Mouse (Mus musculus) urinary bladder, postnatal 36 days (tissue): ENCODE measurements around the gene Ccsap.

Source experiments
- DNase-seq, 2 experiments: peaks; one replicate each; pipeline ENCODE4 v3.0.0; 2022; ENCODE audit warnings: low spot score in 2 of 2, mixed read lengths in 1 of 2

Gene Ccsap

DNA sequence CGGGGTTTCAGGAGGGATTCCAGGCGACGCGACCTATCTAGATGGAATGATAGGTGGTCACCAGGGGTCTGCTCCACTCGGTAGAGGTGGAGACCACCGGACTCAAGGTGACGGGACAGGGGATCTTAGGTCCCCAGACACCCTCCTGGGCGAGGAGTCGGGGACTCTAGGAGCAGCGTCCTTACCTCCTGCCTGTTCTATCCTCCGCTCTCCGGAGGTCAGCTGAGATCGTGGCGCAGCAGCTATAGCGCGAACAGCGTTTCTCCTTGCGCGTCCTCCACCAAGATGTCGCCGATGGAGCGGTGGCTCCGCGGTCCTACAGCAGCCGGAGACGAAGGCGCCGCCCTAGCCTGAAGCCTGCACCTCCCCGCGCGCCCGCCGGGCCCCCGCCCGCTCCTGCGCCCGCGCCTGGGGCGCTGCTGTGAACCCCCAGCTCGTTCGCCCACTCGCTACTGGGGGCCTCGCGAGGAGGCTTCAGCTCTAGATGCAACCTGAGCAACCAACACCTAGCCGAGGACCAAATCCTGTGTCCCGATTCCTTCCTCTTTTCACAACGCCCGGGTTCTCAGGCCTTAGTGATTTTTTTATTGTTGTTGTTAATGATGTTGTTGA lies at the start of gene Ccsap:
TSS of gene Ccsap (minus strand) at position 562 of the 612 bp plus-strand sequence.
- peak; percentile 31 to 38 for DNase-seq

DNA sequence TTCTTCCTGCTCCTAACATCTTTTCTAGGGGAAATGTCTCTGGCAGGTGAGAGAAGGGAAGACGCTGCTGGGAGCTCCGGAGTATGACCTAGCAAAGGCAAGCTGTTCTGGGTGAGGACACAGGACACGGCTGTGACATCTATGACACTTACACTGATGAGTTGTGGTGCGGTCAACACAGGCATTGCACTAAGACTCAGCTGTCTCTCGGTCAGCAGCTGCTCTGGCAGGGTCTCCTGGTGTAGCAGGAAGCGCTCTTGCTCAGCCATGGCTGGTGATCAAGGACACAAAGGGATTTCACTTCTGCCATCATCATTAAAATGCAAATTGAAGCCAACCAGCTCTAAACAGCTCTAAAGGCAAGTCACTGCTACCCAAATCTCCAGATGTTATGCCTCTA lies 47.6 kb upstream of the Ccsap start:
- DNase-seq = no peak

DNA sequence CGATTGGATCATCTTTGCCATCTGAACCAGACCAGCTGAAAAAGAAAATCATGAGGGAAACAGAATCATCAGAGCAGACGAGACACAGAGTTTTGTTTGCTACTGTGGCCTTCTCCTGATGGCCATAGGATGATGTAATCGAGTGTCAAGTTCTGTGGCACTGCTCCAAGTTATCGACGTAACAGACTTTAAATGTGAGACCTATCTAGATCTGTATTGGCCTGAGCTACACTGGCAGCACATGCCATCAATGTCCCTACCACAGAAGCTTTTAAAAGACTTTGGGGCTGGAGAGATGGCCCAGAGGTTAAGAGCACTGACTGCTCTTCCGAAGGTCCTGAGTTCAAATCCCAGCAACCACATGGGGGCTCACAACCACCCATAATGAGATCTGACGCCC lies 42.6 kb upstream of the Ccsap start:
- no peak for DNase-seq

DNA sequence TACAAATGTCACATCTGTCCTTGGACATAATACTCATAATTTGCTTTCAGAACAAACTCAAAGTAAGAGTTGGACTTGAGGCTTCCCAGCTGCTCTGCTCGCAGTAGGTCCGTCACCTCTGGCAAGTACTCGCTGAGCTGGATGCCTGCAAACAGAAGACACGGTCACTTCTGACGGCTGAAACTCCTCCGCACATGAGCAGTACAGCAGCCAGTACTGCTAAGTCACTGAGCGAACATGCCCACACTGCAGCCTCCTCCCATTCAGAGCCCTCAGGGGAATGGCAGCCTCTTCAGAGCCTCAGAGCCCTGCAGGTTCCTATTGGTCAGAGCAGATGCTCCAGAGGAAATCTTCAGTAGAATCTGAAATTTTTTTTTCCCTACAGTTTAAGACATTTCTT lies 39.4 kb upstream of the Ccsap start:
- no peak for DNase-seq

DNA sequence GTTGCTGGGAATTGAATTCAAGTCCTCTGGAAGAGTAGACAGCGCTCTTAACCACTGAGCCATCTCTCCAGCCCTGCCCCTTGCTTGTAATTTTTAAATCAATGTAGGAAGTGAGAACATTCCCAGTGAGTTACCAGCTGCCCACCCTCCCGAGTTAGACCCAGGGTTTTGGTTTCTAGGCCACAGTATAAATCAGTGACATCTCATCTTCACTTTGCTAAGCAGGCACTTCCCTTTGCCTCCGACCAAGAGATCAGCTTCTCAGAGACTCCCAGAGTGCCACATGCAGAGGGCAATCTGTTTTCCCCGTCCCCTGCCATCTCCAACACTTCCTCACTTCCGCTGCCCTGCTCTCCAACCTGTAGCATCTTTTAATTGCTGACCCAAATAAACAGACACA lies 38.6 kb upstream of the Ccsap start:
- DNase-seq = no peak

DNA sequence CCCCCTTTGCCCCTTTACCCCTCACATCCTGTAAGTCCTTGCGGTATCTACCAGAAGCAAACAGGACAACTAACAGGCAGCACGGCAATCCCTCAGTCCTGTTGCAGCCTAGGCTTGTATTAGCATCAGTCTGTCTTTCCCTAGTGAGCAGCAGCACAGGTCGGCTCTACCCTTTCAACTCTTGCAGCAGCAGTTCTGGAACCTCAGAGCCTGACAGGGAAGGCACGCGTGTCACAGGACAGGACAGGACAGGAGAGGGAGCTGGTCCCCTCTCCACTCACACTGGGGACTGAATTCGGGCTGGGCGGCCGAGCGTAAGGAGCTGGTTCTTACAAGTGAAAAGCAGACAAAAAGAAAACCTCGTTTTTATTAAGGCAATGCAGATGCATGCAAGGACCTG lies 36.8 kb upstream of the Ccsap start:
- DNase-seq = no peak

DNA sequence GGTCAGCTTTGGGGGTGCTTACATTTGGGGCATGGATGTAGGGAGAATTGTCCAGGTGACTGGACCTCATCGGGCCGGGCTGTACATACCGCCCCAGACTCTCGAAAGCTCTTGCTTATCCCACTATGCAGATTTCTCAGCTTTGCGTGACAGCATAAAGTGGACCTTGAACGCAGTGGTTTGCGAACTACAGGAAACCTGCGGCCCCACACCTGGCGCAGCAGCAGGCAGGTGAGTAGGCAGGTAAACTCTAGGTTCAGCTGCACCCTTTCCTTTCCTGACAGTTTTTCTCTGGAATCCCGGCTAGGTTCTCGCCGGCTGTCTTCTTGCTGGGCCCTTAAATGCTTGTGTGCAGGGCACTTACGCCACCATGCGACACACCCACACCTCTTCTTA lies 36.4 kb upstream of the Ccsap start:
- DNase-seq = no peak

DNA sequence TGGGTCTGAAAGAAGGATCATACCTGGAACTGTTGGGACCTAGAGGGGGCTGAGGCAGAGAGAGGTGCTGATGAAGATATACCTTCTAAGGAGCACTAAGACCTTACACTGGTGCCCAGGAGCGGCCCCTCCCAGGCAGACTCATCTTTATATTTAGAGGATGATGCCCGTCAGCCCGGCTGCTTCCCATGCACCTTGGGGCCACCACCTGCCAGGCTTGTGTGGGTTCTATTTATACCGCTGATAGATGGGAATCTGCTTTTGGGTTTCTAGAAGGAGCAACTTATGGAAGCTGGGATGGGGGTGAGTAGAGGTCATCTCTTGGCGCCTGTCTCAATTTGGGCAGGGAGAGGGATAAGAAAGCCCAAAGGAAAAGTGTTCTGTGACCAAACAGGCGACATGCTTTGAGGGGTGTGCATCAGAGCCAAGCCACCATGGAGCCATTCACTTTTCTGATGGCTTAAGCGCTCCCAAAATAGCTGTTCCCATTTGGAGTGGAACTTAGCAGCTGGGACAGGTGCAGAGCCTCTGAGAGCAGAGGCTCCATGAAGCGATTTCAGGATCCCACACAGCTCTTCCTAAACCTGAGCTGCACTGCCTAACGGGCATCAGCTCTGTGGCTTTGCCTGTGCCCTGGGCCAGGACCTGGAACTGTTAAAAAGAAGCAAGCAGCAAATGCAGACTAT lies 35.8 kb upstream of the Ccsap start:
- DNase-seq = no peak

DNA sequence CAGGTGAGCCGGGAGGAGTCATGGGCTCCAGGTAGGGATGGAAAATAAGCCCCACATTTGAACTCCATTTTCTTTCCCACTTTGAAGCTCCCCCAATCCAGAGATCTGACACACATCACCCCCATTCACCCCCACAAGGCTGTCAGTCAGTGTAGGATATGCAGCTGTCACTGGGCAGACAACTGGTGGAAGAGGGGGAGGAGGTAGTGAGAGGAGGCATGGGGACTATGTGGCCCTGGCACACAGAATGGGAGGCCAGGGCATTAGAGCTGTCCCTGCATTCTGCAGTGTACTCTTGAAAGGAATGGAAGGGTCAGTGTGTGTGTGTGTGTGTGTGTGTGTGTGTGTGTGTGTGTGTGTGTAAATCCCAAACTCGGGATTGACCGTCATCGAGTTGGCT lies 35.2 kb upstream of the Ccsap start:
- no peak for DNase-seq

DNA sequence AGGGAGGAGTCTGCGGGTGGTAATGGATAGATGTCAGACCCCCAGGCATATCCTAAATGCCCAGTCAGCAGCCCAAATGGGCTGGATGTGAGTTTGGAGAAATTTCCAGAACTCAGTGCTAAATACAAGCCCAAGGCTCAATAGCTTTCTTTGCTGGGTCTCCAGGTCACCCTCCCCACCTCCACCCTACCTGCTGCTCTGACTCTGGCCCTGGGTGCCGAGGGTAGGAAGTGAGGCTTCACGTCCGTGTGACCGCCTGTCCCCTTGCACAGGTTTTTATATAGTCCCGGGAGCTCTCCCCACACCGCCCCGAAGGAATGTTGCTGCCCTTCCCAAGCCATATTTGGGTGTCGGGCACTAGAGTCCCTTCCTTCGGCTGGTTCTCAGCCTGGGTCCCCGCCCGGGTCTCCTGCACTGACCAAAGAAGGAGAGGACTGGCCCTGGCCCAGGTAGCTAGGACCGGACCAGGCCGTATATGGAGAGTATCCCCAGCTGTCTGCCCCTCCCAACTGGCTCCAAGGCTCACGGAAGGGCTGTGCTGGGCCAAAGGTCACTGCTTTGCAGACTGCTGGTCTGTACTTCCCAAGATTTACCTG lies 34.6 kb upstream of the Ccsap start, which contains the start of gene Acta1:
TSS of gene Acta1 (minus strand) at position 250 of the 596 bp plus-strand sequence.
- DNase-seq = peak in 1 of 2 experiments; percentile 5

DNA sequence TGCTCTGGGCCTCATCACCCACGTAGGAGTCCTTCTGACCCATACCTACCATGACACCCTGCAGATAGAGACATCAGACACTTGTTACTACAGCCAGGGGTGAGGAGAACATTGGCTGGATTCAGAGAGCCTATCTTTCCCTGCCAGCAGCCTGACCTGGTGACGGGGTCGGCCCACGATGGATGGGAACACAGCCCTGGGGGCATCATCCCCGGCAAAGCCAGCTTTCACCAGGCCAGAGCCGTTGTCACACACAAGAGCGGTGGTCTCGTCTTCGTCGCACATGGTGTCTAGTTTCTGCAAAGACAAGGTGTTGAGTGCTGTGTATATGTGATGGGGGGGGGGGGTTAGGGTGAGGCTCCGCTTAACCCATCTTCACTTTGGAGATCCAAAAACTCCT lies 33.4 kb upstream of the Ccsap start:
- DNase-seq = no peak

DNA sequence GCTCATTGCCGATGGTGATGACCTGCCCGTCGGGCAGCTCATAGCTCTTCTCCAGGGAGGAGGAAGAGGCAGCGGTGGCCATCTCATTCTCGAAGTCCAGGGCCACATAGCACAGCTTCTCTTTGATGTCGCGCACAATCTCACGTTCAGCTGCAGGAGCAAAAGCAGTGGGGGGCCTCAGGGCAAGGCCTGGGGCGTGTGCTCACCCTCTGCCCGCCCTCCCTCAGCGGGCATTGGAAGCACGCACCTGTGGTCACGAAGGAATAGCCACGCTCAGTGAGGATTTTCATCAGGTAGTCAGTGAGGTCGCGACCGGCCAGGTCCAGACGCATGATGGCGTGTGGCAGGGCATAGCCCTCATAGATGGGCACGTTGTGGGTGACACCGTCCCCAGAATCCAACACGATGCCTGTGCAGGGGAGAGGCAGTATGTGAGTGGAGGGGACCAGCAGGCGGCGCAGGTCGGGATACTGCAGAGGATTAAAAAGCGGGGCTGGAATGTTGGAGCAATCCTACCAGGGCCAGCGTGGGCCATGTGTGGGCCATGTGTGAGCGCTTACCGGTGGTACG lies 32.7 kb upstream of the Ccsap start:
- no peak for DNase-seq

DNA sequence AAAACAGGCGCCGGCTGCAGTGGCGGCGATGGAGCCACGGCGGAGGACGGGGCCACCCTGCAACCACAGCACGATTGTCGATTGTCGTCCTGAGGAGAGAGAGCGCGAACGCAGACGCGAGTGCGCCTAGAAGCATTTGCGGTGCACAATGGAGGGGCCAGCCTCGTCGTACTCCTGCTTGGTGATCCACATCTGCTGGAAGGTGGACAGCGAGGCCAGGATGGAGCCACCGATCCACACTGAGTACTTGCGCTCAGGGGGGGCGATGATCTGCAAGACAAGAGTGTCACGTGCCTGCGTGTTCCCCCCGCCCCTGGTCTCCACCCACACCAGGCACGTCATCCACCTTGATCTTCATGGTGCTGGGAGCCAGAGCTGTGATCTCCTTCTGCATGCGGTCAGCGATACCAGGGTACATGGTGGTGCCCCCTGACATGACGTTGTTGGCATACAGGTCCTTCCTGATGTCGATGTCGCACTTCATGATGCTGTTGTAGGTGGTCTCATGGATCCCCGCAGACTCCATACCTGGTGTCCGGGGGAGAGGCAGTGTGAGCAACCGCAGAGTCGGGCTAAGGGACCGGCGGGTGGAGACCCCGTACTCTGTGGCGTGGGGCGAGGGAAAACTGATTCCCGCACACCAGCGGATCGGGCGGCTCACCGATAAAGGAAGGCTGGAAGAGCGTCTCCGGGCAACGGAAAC lies 32.0 kb upstream of the Ccsap start:
- DNase-seq = no peak

DNA sequence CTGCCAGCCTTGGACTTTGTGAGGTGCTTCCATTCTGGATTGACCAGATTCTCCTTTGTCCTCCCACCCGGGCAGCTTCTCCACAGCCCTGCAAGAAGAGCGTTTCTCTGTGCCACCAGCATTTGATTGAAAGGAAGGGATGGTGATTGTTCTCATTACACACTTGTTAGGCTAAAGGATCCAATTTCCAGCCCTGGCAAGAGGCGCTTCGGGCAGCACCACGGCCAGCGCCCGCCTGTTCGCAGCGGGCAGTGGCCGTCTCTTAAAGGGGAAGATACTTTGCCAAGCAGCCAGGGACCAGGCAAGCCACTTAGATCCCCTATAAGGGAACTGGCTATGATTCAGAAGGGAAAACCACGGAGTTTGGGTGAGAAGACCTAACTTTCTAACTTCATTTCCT lies 31.3 kb upstream of the Ccsap start:
- DNase-seq = peak; percentile 14 to 33

DNA sequence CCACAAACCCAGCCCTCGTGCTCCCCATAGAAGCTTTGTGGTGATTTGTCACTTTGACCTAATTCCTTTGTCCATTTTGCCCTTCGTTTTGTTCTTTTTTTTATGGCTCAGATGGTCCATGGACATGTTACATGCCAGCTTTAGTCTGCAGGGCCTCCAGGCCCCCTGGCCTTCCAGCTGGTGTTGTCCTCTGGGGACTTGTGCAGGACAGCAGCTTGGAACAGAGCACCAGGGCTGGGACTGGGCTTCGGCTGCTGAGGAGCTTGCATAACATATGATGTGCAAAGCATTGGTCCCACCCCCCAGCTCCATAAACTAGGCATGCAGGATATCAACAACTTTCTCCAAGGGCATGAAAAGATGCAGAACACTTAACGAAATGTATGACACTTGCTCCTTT lies 29.8 kb upstream of the Ccsap start:
- DNase-seq = no peak

DNA sequence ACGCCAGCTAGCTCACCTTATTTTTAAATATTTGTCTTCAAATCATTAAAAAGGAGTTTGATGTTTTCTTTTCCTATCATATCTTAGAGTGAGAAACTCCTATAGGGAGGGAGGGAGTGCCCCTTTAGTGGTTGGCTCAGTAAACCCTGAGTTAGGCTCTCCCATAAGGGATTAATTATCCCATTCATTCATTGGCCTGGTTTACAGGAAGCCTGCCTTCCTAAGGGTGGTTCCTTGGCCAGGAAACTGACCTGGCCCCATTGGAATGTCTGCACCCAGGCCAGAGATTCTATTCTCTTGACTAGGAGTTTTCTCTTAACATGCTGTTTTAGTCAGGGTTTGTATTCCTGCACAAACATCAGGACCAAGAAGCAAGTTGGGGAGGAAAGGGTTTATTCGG lies 27.9 kb upstream of the Ccsap start:
- DNase-seq = no peak

DNA sequence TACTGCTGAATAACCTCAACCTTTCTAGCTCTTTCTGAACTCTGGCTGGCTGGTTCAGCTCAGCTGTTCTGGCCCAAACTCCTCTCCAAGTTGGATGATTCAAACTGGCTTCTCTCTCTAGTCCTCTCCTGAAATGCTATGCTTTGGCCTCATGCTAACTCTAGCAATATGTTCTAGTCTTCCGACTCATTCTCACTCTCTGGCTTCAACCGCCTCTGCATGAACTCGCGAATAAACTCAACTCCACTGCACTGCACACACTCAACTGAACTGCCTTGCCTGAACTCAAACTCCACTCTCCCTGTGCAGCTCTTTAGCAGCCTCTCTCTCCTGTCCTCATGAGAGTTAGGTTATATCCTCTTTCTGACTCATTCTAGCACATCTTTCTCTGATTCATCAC lies 27.2 kb upstream of the Ccsap start:
- no peak for DNase-seq

DNA sequence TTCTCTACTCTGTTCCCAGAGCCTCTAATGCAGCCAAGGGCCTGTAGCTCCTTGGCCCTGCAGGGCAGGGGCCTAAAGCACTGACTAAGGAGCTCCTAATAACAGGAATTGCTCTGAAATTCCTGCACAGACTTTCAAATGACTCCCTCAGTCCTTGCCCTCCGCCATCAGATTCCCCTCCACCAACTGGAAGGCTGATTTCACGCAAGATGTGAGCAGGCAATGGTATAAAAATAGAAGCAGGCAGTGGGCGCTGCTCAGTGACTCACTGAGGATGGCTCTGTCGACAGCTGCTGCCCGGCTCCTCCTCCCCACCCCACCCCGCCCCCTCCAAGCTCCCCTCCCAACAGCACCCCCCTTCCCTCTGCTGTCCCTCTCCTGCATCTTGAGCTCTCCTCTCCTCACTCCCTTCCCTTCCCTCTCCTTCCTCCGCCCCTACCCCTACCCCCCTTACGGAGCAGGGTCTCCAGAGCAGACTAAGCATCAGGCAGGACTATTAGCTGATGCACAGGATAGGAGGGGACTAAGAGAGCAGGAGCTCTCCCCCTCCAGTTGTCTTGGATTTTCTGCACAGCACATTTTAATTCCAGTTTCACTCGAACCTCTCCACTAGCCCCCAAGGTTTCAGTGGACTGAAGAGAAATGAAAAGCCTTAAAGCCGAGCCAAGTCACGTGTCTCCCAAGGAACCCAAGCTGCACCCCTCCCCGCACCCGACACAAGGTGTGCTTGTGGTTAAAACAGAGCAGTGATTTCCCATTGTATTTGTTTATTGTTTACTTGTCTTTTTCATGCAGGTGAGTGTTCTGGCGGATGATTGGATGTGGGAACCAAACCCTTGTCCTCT lies 24.9 kb upstream of the Ccsap start:
- DNase-seq = no peak

DNA sequence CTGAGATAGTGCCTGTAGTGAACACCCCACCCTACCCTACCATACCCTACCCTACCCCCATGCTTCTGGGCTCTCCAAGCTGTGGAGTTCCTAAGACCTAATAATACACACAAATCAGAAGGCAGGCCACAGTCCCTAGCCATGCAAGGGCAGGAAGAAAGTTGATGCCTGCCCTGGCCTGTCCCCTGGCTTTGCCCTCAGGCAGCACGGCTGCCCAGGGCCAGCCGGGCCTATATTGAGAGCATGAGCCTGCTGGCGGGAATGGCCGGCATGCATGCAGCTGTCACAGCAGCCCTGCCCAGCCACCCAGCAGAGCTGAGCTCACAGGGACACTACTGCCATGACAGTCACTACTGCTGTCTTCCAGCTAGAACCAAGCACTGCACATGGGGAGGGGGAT lies 23.1 kb upstream of the Ccsap start:
- DNase-seq = no peak

DNA sequence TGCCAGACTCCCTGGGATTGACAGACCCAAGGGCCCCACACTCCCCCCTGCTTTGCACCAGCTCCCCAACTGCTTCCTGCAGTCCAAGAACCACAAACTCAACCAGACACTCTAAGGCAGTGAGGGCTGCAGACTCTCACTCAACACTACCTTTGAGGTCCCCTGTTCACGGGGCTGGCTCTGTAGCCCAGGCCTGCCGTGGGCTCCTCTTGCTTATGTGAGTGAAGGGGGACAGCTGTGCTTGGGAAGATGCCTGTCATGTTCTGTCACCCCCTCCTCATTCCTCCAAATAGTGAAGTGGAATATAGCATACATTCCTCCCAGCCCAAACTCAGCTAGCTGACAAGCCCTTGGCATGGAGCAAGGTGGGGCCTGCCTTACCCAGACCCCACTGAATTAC lies 22.4 kb upstream of the Ccsap start:
- DNase-seq = no peak

DNA sequence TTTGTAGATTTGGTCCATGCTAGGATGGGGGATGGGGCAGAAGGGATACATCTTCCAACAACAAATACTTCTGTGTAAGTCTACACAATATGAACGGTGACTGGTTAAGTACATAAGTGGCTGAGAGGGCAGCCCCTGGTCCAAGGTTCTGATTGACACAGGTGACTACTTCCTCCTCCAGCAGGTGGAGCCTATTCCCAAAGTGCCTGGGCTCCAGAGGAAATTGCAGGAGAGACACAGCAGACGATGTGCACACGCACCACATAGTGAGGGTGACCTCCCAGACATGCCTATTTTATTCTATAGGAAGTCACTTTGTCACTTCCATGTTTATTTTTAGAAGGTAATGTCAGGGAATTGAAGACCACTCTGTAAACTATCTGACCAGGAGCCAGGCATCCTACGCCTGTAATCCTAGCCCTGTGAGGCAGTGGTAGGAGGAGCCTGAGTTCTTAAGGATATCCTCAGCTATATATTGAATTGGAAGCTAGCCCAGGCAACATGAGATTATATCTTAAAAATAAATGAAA lies 20.9 kb upstream of the Ccsap start:
- DNase-seq = no peak
